Comparison of ENCODE assay signal across 9 mouse cellular contexts in the genomic region with DNA sequence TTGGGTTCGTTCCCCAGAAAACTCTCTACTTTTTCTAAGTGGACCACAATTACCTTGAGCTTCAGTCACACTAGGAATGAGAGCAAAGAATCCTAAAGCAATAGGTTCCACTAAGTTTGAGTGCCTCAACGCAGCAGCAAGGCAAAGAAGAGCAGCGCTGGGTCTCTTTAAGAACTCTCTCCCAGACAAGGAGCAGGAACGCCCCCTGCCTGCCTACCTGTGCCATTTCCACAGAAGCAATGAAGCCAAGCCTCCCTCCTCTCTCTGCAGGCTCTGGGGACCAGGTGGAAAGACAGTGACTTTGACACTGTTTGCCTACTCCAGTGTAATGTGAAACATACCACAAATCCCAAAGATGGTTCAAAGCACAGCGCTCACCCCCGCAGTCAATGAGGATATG. TPM values are rescaled to one million over a fixed set of nuclear protein-coding genes. Genes with fewer than 3 reads are reported as not detected.
DNase-seq lines count a peak whose midpoint lies in the region; ATAC-seq lines count a peak whose summit lies in the region.
"Had no signal": no experiment of that assay in that cellular context is flagged by ENCODE, and none has a peak within 500 bp of the region (broad histone marks: within the 10 kb centered on the region; RNA-seq: fewer than 3 reads in every experiment).

No protein-coding gene starts in this region.

- no peaks in the 10 kb centered on the region for H3K36me3 ChIP-seq in kidney, embryonic 14.5 days (ENCODE audit: control insufficient read depth, insufficient read depth, low read length)
- H3K36me3 ChIP-seq: embryonic facial prominence, embryonic 15.5 days had no signal

- no peaks in the 10 kb centered on the region for H3K4me1 ChIP-seq in kidney, embryonic 14.5 days (ENCODE audit: control insufficient read depth, insufficient read depth, low read length)
- H3K4me1 ChIP-seq: embryonic facial prominence, embryonic 15.5 days had no signal

- H3K27me3 ChIP-seq in kidney, embryonic 14.5 days (ENCODE audit: control insufficient read depth, insufficient read depth, low read length) = peaks cover 6% of the 10 kb centered on the region; the same call in 1 of the 2 replicates
- H3K27me3 ChIP-seq: embryonic facial prominence, embryonic 15.5 days had no signal

- no peaks in the 10 kb centered on the region for H3K9me3 ChIP-seq in kidney, embryonic 14.5 days (ENCODE audit: control insufficient read depth, low read length)
- H3K9me3 ChIP-seq: embryonic facial prominence, embryonic 15.5 days had no signal

- H3K9ac ChIP-seq in kidney, embryonic 14.5 days (ENCODE audit: low read depth, low read length) = no peak overlapping the region
- H3K9ac ChIP-seq: embryonic facial prominence, embryonic 15.5 days had no signal

- H3K27ac ChIP-seq in kidney, embryonic 14.5 days (ENCODE audit: low read depth, low read length) = no peak overlapping the region
- H3K27ac ChIP-seq: embryonic facial prominence, embryonic 15.5 days had no signal

- H3K4me2 ChIP-seq in kidney, embryonic 14.5 days (replicated peaks; ENCODE audit: low read depth, low read length) = no peak overlapping the region
- H3K4me2 ChIP-seq: embryonic facial prominence, embryonic 15.5 days had no signal

- 37% methylated on average over 6 of the region's 6 CpGs for WGBS in kidney, embryonic 14.5 days

- DNase-seq in adrenal gland, adult (ENCODE audit: inconsistent age in 2 of 2, low spot score in 1 of 2) = peak; percentile 5 to 43
- DNase-seq in adrenal gland, adult 8-10 months = no peak
- peak; percentile 26 for DNase-seq in kidney, adult 9 months
- peak; percentile 34 for DNase-seq in ZHBTc4 (ENCODE audit: low read depth, low spot score)
- DNase-seq in gastrocnemius, postnatal 14 days = peak; percentile 31
- peak; percentile 49 for DNase-seq in retina, postnatal 1 day
- DNase-seq in layer of hippocampus, adult 9-10 months (ENCODE audit: low spot score) = no peak

- H3K4me3 ChIP-seq in kidney, embryonic 14.5 days (ENCODE audit: low read length) = no peak overlapping the region
- H3K4me3 ChIP-seq: embryonic facial prominence, embryonic 15.5 days had no signal

- intact Hi-C loops in gastrocnemius, postnatal 14 days (cut with DNase I; ENCODE audit: low total_unique reads) = loop anchor here (10.0 kb wide), 1 partner anchor 259 kb away; no protein-coding TSS in a partner anchor

- no peak for ATAC-seq in kidney, embryonic 14.5 days (ENCODE audit: low FRiP score, low TSS enrichment)

RNA-seq across cellular contexts. Expression of a gene that starts 42.2 kb away (rescaled TPM):
- 1 to 10 TPM; 1.0 to 1.7 (median 1.3) TPM for total RNA-seq in adrenal gland, adult 8-10 months (2022)
- 0.28 and 0.91 TPM in 2 replicates for polyA plus RNA-seq in kidney, embryonic 14.5 days (2014; fragmentation: Nextera tagmentation; extraction: Ambion mirVana)
- total RNA-seq in gastrocnemius, postnatal 14 days (2021) = not detected

Comparison
In these comparisons a context has a peak if more than half of its experiments do, and no peak if none do; other contexts are left out.
1. DNase-seq: peak in adrenal gland, adult (2 of 2), kidney, adult 9 months (single experiment), ZHBTc4 (single experiment), gastrocnemius, postnatal 14 days (single experiment) and retina, postnatal 1 day (single experiment); none in adrenal gland, adult 8-10 months (single experiment) and layer of hippocampus, adult 9-10 months (single experiment).